Mouse (Mus musculus) neural tube, embryonic 10.5 days (tissue): ENCODE measurements around the gene Flrt1.

Source experiments
- DNase-seq: peaks from one replicate; pipeline ENCODE4 v3.0.0-alpha.2; 2017; ENCODE audit warnings: low spot score; ENCODE audit errors: extremely low spot score

Gene Flrt1

DNA sequence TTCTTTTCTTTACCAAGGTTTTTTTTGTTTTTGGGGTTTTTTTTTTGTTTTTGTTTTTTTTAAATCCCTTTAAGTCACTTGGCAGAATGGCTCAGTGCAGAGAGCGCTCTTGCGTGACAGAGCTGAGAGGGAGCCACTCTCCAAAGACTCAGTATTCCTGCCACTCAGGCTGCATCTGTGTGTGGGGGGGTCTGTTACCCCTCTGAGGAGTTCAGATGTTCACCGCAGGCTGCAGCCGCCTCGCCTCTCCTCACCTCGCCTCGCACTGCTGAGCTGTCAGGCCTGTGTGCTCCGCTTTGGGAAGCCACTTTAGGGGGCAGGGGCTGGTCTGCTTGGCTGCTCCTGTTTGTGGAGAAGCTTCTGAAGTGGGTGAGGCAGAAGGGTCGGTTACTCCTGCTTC lies at the start of gene Flrt1:
TSS of gene Flrt1 (minus strand) at position 186 of the 400 bp plus-strand sequence.
- DNase-seq: no peak

DNA sequence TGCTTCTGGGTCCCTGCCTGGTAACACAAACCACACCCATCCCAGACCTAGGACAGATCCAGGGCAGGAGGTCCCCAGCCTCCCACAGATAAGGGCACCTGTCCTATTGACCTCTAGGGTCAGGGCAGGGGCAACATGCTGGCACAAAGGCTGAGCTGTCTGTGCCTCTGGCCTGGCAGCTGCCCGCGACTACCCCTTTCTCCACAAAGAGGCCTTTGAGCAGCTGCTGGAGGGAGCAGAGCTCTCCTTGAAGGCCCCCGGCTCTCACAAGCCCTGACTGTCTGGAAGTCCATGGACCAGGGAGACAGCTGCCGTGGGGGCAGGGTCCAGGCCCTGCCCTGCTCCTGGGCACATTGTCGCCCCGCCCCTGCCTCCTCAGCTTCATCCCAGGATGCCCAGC lies 49.7 kb upstream of the Flrt1 start:
- DNase-seq: no peak

DNA sequence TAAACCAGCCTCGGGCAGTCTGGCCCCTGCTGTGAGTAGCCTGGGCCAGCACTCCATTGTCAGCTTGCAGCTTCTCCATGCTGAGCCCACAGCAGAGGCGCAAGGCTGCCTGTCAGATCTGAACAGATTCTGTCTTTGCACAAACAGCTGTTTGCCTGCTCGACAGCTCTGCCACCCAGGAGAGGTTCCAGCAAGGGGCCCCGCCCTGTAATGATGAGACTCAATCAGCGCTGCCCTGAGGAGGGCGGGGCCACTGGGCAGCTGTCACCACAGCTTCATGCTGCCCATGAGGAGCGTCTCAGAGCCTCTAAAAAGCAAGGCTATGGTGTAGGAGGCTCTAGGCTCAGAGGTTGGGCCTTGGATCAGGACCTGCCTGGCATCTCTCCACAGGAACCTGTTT lies 47.7 kb upstream of the Flrt1 start:
- DNase-seq: no peak

DNA sequence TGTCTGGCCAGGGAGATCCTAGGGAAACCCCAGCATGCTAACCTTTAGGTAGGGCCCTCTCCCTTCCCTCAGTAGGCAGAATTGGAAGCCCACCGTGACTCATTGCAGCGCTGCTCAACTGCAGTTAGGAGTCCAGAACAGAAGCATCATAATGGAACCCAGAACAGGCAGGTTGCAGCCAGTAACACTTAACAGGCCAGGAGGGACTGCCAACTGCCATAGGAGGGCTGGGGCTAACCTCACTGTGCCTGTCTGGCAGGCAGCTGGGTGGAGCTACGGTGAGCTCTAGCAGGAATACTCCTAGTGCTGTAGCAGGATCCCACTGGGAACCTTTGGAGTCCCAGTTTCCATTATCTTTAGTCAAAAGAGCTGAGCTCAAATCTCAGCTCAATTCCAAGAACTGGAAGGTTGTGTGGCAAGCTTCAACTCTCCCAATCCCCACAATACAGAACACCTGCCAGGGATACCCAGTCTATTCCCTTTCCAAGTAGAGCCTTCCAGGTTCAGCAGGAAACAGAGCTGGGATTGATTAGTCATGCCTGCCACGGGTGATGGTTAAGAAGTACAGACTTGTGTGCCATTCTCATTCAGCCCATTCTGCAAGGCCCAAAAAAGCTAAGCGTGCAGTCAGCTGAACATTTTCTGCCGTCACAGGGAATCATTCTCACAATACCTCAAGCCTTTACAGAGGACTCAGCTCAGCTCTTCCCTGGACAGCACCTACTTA lies 46.6 kb upstream of the Flrt1 start:
- no peak for DNase-seq

DNA sequence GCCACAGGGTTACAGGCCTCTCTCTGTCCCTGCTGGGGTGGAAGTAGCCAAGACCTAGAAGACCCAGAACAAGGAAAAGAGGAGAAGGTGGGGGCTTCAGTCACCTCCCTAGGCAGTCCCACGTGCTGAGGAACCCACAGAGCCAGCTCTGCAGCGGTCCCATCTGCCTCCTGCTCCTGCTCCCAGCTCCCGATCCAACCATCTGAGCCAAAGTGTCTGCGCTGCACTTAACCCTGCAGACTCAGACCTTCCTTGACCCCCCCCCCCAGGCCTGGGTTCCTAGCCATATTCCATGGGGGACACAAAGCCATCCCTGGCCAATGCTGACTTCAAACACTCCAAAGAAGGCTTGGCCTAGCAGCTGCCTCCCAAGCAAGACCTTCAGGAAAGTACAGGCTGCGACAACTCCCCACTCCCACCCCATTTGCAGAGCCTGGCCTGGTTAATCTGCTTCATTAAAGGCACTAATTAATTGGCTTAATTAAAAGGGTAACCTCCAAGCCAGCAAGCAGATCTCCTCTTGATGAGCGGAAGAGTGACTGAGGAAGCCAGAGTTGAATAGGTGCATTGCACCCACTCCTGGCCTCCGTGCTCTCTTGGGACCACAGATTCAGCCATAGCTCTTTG lies 45.9 kb upstream of the Flrt1 start:
- no peak for DNase-seq

DNA sequence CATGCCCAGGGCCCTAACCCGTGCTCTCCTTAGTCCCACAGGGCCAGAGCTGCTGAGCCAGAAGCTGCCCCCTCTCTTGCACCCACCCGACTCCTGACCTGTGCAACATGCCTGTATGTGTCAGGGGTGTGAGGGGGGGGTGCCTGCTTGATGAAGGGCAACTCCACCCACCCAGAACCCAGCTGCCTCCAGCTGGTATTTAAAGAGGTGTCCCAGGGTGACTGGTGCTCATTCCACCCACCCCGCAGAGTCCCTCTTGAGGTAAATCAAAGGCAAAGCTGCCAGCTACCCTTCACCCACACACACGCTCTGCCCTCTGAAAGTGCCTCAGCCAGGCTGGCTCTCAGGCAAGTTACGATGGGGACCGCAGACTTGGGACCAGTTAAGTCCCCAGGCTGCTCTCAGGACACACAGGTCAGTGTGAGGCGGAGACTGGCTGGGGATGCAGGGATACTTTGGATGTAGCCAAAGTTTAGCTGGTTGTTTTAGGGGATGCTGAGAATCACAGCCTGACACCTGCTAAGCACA lies 43.7 kb upstream of the Flrt1 start:
- DNase-seq: no peak

DNA sequence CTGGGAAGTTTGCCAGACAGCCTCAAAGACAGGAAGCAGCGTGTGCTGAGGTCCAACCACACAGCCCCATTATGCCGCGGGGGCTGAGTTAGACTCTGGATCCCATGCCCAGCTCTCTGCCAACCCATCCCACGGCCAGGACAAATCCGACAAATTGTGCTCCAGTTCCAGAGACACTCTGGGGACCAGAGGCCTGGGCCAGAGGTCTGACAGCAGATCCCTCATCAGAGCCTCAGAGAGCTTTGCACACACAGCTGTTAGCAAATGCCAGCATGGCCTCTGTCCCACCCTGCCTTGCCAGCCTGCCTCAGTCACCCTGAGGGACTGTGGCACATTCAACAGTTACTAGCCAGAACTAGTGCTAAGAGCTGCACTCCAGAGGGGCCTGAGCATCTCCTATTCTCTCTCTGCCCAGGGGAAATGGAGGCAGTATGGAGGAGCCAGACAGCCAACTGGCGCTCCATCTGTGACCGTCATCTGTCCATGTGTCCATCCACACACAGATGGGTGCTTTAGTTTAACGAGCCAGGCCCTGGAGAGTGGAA lies 43.1 kb upstream of the Flrt1 start:
- no peak for DNase-seq

DNA sequence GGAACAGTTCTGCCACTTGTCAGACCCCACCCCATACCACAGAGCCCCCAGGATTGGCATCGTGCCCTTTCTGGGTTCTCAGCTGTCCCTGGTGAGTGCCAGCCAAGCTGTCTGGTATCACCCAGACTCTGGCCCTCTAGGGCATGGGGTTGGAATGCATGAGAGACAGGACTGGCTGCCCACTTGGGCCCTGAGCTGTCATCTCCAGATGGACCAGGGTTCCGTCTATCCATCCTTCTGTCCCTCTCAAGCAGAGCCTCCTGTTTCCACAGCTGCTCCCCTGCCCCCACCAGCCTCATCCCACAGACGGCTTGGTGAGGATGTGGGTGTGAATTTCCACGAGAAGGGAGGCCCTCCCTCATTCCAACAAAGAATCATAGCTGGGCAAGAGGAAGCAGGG lies 42.6 kb upstream of the Flrt1 start:
- DNase-seq: no peak

DNA sequence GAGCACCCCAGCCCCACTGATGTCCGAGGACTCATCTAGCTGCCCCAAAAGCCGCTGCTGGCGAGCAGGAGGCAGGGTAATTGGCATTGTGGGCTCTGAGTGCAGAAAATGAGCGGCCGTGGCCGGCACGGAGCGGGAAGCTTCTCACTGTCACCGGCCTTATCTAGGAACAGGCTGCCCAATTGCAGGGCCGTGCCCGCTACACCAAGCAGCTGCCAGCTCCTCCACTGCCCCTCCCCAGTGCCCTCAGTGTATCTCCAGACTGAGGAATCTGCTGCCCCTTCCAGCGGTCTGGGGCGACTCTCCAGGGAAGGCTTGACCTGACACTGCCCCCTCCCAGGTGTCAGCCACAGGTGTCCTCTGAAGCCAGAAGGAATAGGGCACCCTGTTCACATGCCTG lies 40.8 kb upstream of the Flrt1 start:
- DNase-seq: no peak

DNA sequence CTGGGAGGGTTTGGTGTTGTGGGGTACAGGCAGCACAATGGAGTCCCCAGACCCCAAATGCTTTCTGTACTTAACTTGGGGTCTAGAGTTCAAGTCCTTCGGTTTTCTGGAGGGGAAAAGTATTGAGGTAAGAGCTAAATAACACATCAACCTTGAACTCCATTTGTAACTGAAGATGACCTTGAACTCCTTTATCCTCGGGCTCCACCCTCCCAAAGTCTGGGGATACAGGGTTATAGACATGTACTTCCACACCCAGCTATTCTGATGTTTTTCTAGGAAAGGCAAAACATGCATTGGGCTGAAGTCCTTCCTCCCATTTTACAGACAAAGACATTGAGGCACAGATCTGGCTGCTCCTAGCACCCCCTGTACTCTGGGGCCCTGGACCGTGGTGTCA lies 38.9 kb upstream of the Flrt1 start:
- no peak for DNase-seq

DNA sequence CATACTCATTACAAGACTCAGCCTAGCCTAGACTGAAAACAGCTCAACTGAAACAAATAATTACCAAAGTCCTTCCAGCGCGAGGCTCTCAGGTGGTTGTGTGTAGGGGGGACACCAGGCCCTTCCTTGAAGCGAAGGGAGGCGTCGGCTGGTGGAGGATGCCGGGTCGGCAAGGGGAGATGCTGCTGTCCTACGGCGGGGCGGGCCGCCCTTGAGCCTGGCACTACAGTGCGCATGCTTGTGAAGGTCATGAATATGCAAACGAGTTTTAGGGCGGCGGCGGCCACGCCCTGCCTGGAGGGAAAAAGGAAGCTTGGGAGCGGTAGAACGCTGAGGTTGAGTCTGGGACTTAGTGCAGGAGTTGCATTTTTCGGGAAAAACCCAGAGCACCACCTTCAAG lies 38.3 kb upstream of the Flrt1 start:
- DNase-seq: peak; percentile 73

DNA sequence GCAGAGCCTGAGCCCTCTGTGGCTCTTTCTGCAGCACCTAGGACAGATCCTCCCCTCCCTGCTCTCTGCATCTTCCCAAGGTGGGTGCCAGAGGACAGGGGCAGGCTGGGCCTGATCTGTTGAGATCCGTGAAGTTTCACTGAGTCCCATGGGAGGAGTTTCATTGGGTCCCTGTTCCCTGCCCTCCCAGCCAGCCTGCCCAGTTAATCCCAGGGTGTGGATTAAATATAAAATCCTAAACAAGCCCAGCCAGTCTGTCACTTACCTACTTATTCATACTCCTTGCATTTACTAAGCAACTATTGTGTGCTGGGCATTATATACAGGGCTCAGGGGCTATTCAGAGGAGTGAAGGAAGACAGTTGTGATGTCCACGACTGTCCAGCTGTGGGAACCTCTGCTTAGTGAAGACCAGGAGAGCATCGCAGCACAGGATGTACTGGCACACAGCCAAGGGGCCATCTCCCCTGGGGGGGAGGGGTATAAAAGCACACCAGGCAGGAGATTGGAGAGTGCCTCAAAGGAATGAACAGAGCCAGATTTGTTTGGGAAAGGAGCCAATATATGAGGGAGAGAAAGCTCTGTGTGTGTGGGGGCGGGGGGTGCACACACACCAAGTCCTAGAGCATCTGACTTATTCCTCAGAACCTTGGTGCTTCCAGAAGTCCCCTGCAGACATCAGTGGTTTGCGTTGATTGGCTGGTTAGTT lies 36.8 kb upstream of the Flrt1 start:
- DNase-seq: no peak

DNA sequence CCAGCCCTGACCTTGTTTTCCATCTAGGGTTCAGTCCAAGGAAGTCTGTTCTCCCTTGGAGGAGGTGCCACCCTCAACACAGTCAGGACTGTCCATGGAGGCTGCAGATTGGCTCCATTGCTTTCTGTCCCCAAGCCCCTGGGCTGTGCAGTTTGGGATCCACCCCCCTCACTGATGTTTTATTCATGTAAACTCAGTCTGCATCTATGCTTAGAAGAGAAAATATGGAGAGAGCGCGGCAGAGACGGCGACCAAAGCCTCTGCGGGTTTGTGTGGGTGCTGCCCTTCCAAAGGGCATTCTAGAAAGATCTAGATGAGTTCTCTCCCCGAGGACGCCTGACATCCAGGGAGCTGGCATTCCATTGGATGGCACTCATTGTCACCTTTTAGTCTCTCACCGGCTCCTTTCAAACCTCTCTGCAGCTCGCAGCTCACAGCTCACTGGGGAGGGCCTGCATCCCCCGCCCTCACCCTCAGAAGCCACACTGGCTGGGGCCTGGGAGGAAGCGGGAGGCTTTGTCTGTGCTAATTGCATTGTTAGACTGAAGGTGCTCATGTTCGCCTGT lies 35.4 kb upstream of the Flrt1 start:
- DNase-seq: no peak

DNA sequence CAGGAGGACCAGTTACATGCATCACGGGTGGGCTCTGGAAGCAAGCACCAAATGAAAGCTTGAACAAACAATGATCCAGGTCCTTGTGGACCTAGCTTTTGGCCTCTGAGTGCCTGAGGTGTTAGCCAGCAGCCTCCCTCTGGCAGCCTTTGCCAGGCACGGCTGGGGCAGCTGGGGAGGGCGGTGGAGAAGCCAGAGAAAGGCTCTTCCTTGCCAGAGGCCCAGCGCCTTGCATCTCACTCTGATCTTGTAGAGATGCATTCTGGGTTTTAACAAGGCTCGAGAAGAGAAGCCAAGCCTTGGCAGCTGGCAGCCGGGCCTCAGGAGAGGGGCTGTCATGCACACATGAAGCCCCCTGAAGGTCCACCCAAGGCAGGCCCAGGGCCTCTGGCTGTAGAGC lies 34.8 kb upstream of the Flrt1 start:
- no peak for DNase-seq

DNA sequence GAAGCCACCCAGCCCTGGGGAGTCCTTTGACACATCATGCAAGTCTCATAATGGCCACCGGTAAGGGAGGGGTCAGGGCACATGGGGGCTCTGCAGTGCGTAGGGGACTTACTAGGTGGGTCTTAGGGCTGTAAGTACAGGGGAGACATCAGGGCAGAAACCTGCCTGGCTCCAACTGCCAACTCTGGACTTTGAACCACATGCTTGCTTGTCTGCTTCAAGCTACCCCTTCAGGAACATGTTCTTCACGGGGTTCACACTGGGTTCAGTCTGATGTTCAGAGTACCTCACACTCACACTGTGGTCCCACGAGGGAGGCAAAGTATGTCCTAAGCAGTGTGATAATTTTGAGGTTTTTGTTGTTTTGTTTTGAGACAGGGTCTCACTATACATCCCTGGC lies 33.8 kb upstream of the Flrt1 start:
- no peak for DNase-seq

DNA sequence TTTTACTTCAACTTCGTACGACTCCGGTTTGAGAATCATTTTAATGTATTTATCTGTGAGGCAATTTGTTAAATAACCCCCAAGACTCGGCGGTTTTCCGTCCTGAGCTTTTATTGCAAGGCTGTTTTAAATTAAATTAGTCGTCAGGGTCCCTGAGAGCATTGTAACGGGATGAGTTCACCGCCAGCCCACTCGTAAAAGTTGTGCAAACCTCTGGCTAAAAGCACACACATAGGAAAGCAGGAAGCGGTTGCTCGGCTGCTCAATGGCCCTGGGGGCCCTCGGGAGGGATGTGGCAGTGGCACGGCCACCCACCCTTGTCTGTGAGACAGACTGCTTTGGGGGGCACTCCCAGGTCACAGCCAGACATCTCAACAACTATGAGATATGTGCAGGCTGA lies 32.8 kb upstream of the Flrt1 start:
- no peak for DNase-seq

DNA sequence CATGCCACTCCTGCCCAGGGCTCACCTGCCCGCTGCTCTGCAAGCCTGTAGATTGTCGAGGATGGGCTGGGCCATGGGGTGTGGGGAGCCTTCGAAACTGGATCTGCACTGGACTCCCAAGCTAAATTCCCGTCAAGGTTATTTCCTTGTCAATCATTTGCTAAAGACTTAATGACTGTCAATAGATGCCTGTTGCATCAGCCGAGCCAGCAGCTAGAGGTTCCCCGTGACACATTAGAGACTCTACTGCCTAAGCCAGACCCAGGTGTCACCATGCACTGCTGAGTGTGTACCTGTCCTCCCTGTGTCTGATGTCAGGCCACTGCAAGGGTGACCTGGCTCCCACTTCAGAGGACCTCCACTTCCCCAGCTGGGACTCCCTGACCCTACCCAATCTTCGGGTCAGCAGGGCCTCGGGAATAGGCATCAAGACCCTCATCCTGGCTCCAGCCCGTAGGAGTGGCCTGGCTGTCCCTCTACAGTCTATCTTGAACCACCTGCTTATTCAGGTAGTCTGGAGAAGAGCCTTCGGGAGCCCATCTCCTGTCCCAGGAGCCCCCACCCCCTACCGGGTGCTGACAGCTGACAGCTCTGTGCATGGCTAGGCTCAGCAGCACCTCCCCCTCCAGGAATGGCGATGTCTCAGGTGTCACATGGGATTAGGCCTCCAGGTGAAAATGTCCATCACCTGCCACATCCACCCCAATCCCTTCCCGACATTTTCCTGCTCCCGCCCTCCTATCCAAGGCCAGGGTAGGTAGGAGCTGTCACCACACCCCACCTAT lies 31.4 kb upstream of the Flrt1 start:
- no peak for DNase-seq

DNA sequence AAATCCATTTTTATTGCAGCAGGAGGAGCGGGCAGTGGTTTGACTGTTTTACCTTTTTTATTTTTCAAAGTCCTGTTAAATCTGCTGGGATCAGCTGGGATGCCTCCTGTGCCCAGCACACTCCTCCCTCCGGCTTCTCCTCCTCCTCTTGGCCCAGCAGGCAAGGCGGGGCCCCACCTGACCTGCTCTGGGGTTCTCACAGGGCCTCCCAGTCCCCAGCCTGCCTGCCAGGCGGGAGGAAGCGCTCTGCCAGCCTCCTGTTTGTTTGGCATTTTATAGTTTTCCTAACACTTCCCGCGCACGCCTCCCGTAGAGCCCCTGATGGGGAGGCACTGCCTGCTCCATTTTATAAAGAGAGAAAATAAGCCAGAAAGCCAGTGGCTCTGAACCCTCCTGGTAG lies 30.5 kb upstream of the Flrt1 start:
- DNase-seq: no peak

DNA sequence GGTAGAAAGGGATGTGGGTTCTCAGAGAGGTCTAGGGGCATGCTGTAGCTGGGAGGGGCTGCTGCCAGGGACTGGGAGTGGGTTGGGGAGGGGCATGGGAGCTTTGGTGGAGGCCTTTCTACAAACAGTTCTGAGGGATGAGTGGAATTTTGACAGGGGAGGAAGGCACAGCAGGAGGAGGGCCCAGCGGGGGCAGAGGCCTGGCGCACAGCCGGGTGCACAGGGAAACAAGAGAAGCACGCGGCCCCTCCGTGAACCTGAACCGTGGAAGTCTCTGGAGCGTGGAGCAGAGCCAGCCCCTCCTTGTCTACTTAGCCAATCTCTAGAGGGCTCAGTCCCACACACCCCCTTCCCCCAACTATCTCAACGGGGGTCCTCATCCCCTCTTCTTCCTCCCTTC lies 30.0 kb upstream of the Flrt1 start:
- peak; percentile 56 for DNase-seq

DNA sequence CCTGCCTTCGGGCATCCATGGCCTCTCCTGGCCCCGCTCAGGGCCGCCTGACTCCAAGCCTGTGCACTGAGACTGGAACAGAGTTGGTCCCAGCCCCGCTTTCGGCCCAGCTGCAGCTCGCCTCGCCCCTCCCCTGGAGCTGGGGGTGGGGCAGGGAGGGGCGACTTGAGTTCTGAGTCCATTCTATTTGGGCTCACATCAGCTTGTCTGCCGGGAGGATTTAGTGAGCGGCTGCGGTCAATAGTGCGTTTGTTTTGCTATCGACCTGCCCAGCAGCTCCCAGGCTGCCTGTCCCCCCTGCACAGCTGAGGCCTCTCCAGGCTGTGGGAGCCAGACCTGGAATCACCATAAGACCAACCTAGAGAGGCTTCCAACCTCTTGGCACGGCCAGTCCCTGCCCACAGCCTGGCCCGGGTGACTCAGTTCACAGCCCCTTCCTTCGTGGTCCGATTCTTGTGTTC lies 29.1 kb upstream of the Flrt1 start:
- peak; percentile 56 for DNase-seq

DNA sequence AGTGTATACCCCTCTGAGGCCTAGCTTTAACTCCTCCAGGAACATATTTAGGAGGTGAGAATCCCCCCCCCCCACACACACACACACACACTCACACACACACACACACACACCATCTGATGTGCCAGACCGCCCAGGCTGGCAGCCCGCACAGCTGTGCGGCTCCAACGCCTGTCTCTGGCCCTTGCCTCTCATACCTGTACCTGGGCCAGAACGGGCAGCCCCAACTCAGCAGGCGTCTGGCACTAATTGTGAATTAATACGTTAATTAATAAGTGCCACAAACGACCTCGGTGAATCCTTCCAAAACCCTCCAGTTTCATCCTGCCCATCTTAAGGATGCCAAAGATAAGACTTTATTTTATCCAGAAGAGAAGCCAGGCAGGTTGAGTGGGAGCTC lies 27.9 kb upstream of the Flrt1 start:
- no peak for DNase-seq
